Mouse (Mus musculus) left cerebral cortex, postnatal 25 days (tissue): Measurements from ENCODE around the gene Nlgn1. TPM values are rescaled to one million over a fixed set of nuclear protein-coding genes. Genes with fewer than 3 reads are reported as not detected.

Source experiments
- DNase-seq, 2 experiments: peaks; one replicate each; pipeline ENCODE4 v3.0.0; 2022; ENCODE audit warnings: low spot score in 2 of 2, mixed read lengths in 1 of 2
- intact Hi-C: fragments of 180-260 bp; cut with DNase I; formaldehyde crosslinking; loops from one replicate; pipeline ENCODE4 v1.15.1; 2025
- total RNA-seq, 2 experiments: library from RNA; stranded (reverse); gene quantifications; 2 replicates each; pipeline ENCODE4 v1.2.3; 2021

Nlgn1 gene
- total RNA-seq, 2 experiments from 2014 or later = 104 to 109 TPM

- intact Hi-C loops = no loop called here
- DNase-seq = no peak
These were observed 875.9 kb downstream of the Nlgn1 start for GRCm38 (mm10) chr3:25456250-25456860.

GRCm38 (mm10) chr3:25452314-25452713 lies 879.9 kb downstream of the Nlgn1 start:
- intact Hi-C loops = no loop called here
- no peak for DNase-seq

- no peak for DNase-seq
- intact Hi-C loops = no loop called here
These were observed 881.8 kb downstream of the Nlgn1 start for GRCm38 (mm10) chr3:25450471-25450870.

GRCm38 (mm10) chr3:25449356-25449755 lies 882.9 kb downstream of the Nlgn1 start:
- no peak for DNase-seq
- intact Hi-C loops = no loop called here

GRCm38 (mm10) chr3:25447181-25447580 lies 885.1 kb downstream of the Nlgn1 start:
- intact Hi-C loops = no loop called here
- peak in 1 of 2 experiments; percentile 83 for DNase-seq

- no peak for DNase-seq
These were observed 888.6 kb downstream of the Nlgn1 start for GRCm38 (mm10) chr3:25443657-25444056.

GRCm38 (mm10) chr3:25442617-25443016 lies 889.6 kb downstream of the Nlgn1 start:
- intact Hi-C loops = no loop called here
- DNase-seq = no peak

More at GRCm38 (mm10) chr3:25443657-25444056, 888.6 kb downstream of the Nlgn1 start:
- intact Hi-C loops = no loop called here

GRCm38 (mm10) chr3:25426931-25427330 lies 905.3 kb downstream of the Nlgn1 start:
- peak in 1 of 2 experiments; percentile 79 for DNase-seq
- intact Hi-C loops = loop anchor here (10.0 kb wide), 1 partner anchor 282 kb away; the partner anchor contains the start of gene Naaladl2

GRCm38 (mm10) chr3:25412003-25412402 lies 920.3 kb downstream of the Nlgn1 start:
- intact Hi-C loops = no loop called here
- DNase-seq = no peak
